Mouse (Mus musculus) liver, embryonic 14.5 days (tissue): ENCODE results near the gene R3hdm1. TPM values are rescaled to one million over a fixed set of nuclear protein-coding genes. Genes with fewer than 3 reads are reported as not detected.

Experiments used
- ATAC-seq: fragments of 200-750 bp; cut with Nextera tagmentation; 2 replicates; pipeline ENCODE4 v1.8.0; 2017; ENCODE audit warnings: moderate number of reproducible peaks, mild to moderate bottlenecking, moderate library complexity; ENCODE audit not compliant: insufficient read depth
- DNase-seq, 3 experiments: peaks; one replicate each; pipeline ENCODE4 v3.0.0-alpha.2; 2012 to 2013; ENCODE audit warnings: low read depth in 3 of 3, low spot score in 3 of 3
- H3K27ac ChIP-seq: fragments of 300-500 bp; sonication (generic); 2 replicates; pipeline ENCODE4 v1.5.1; 2014; ENCODE audit warnings: moderate library complexity, mild to moderate bottlenecking, control low read depth, inconsistent platforms
- H3K27me3 ChIP-seq: fragments of 300-500 bp; sonication (generic); 2 replicates; pipeline ENCODE4 v1.6.1; 2014; ENCODE audit warnings: mild to moderate bottlenecking, low read length, moderate library complexity; ENCODE audit not compliant: control insufficient read depth, insufficient read depth
- H3K36me3 ChIP-seq: fragments of 300-500 bp; sonication (generic); replicated peaks from 2 replicates; pipeline ENCODE4 v1.6.1; 2014; ENCODE audit warnings: low read depth; ENCODE audit not compliant: control insufficient read depth, insufficient read depth
- H3K4me1 ChIP-seq, 2 experiments: fragments of 200-500 bp in 1 of 2; fragments of 300-500 bp in 1 of 2; sonication (generic) in 1 of 2; replicated peaks; 2 replicates each; pipeline ENCODE4 v1.6.1; 2012 to 2014; ENCODE audit warnings: antibody characterized with exemption in 1 of 2, inconsistent platforms in 1 of 2, low read length in 1 of 2; ENCODE audit not compliant: control insufficient read depth in 2 of 2, insufficient read depth in 2 of 2
- H3K4me2 ChIP-seq: fragments of 300-500 bp; sonication (generic); 2 replicates; pipeline ENCODE4 v1.6.1; 2014; ENCODE audit warnings: low read depth, mild to moderate bottlenecking, control low read depth, moderate library complexity
- H3K4me3 ChIP-seq, 2 experiments: fragments of 200-500 bp in 1 of 2; fragments of 300-500 bp in 1 of 2; sonication (generic) in 1 of 2; 2 replicates each; pipeline ENCODE4 v1.5.1; 2012 to 2014; ENCODE audit warnings: low read depth in 2 of 2, low read length in 2 of 2, mild to moderate bottlenecking in 2 of 2, control low read depth in 1 of 2, inconsistent platforms in 1 of 2, moderate library complexity in 1 of 2; ENCODE audit not compliant: insufficient read depth in 1 of 2
- H3K9ac ChIP-seq: fragments of 300-500 bp; sonication (generic); replicated peaks from 2 replicates; pipeline ENCODE4 v1.6.1; 2014; ENCODE audit warnings: mild to moderate bottlenecking, control low read depth, moderate library complexity
- H3K9me3 ChIP-seq: fragments of 300-500 bp; sonication (generic); 2 replicates; pipeline ENCODE4 v1.6.1; 2016; ENCODE audit warnings: low read length, mixed read lengths; ENCODE audit not compliant: control insufficient read depth
- CTCF ChIP-seq: IDR thresholded peaks from 2 replicates; pipeline ENCODE4 v1.5.1; 2016; ENCODE audit warnings: antibody characterized with exemption, low read depth, control low read depth
- EP300 ChIP-seq: IDR thresholded peaks from 2 replicates; pipeline ENCODE4 v1.6.1; 2016; ENCODE audit warnings: antibody characterized with exemption, low read depth
- WGBS: fragments of 180-500 bp; shearing (Covaris S2); extraction: QIAGEN DNeasy Blood & Tissue Kit; methylation state at CpG from one replicate; pipeline ENCODE4 v1.1.7; 2014; ENCODE audit not compliant: insufficient replicate concordance; 5-methylcytosine and 5-hydroxymethylcytosine counted together
- polyA plus RNA-seq, 2 experiments: library from polyadenylated mRNA; depleted of rRNA in 1 of 2; stranded (reverse) in 1 of 2; unstranded in 1 of 2; fragments of >200 nt; fragmentation: Nextera tagmentation in 1 of 2; extraction: Ambion mirVana in 1 of 2; gene quantifications; 2 replicates each; pipeline versions ENCODE4 v1.2.1 to v1.2.3; 2012 to 2014

Gene R3hdm1
- polyA plus RNA-seq, 2 experiments, result 20.3 to 32.6 TPM

GRCm38 (mm10) chr1:128221886-128222285 lies 118.8 kb downstream of the R3hdm1 start:
- ATAC-seq (no peak), DNase-seq (no peak)
- Histone ChIP-seq H3K27me3 (no peaks in the 10 kb centered on the region), H3K9ac (no peak overlapping the region), H3K4me3 (no peak overlapping the region), H3K9me3 (no peaks in the 10 kb centered on the region), H3K27ac (no peak overlapping the region), H3K36me3 (peaks cover 18% of the 10 kb centered on the region), H3K4me1 (no peaks in the 10 kb centered on the region), H3K4me2 (no peak overlapping the region)
- TF ChIP-seq EP300 (no peak), CTCF (no peak)
- 74% methylated on average over 2 of the region's 2 CpGs for WGBS

- Histone ChIP-seq H3K9ac (no peak overlapping the region), H3K4me3 (no peak overlapping the region), H3K27ac (no peak overlapping the region), H3K4me2 (no peak overlapping the region), H3K27me3 (no peaks in the 10 kb centered on the region), H3K36me3 (peaks cover 18% of the 10 kb centered on the region), H3K9me3 (no peaks in the 10 kb centered on the region), H3K4me1 (no peaks in the 10 kb centered on the region)
- WGBS, result 71% methylated on average over 1 of the region's 1 CpGs
- DNase-seq, result no peak
- no peak for ATAC-seq
- no peak for TF ChIP-seq EP300
- peak; percentile 37 for TF ChIP-seq CTCF
Measured at GRCm38 (mm10) chr1:128223304-128223703, 120.2 kb downstream of the R3hdm1 start.

GRCm38 (mm10) chr1:128235181-128235580 lies 132.1 kb downstream of the R3hdm1 start:
- Histone ChIP-seq H3K36me3 (peaks cover 25% of the 10 kb centered on the region), H3K4me2 (no peak overlapping the region), H3K9ac (no peak overlapping the region), H3K4me1 (no peaks in the 10 kb centered on the region), H3K27me3 (no peaks in the 10 kb centered on the region), H3K4me3 (no peak overlapping the region), H3K27ac (no peak overlapping the region), H3K9me3 (no peaks in the 10 kb centered on the region)
- TF ChIP-seq CTCF, result no peak
- no peak for TF ChIP-seq EP300
- ATAC-seq (no peak), DNase-seq (no peak)
- 83% methylated on average over 4 of the region's 4 CpGs for WGBS

GRCm38 (mm10) chr1:128243627-128243995 lies 140.5 kb downstream of the R3hdm1 start, which contains the start of gene Ubxn4:
Gene Ubxn4, plus strand, starts transcription at chr1:128243964.
- no peaks in the 10 kb centered on the region for H3K27me3 ChIP-seq
- H3K27ac ChIP-seq, result peak within 1 kb of the TSS; percentile 72
- no peak for DNase-seq
- peak within 1 kb of the TSS; percentile 90 for H3K4me2 ChIP-seq
- no peak; the same call in 1 of the 2 replicates for ATAC-seq
- WGBS, result 9% methylated on average over 10 of the region's 10 CpGs
- TF ChIP-seq EP300, result no peak
- no peak for TF ChIP-seq CTCF
- peak within 1 kb of the TSS; percentile 76 for H3K9ac ChIP-seq
- no peaks in the 10 kb centered on the region for H3K9me3 ChIP-seq
- H3K36me3 ChIP-seq, result no peaks in the 10 kb centered on the region
- H3K4me3 ChIP-seq, result peak within 1 kb of the TSS; percentile 78 to 80
- peaks cover 6 to 10% of the 10 kb centered on the region in 2 experiments for H3K4me1 ChIP-seq

- peak overlapping the region; percentile 72 for H3K27ac ChIP-seq
- H3K9me3 ChIP-seq, result no peaks in the 10 kb centered on the region
- H3K27me3 ChIP-seq, result no peaks in the 10 kb centered on the region
- H3K4me1 ChIP-seq, result peaks cover 6 to 10% of the 10 kb centered on the region in 2 experiments
- H3K4me2 ChIP-seq, result peak overlapping the region; percentile 90
- DNase-seq (peak; percentile 92 to 96 (median 92)), ATAC-seq (peak; percentile 93)
- peak overlapping the region; percentile 76 for H3K9ac ChIP-seq
- TF ChIP-seq CTCF, result no peak
- no peak for TF ChIP-seq EP300
- peak overlapping the region; percentile 78 to 80 for H3K4me3 ChIP-seq
- H3K36me3 ChIP-seq, result no peaks in the 10 kb centered on the region
- WGBS, result under 1% methylated on average over 71 of the region's 71 CpGs
Measured at GRCm38 (mm10) chr1:128243996-128244726, 141.1 kb downstream of the R3hdm1 start.
